15 mouse cellular contexts compared by ENCODE assay signal in the genomic region with DNA sequence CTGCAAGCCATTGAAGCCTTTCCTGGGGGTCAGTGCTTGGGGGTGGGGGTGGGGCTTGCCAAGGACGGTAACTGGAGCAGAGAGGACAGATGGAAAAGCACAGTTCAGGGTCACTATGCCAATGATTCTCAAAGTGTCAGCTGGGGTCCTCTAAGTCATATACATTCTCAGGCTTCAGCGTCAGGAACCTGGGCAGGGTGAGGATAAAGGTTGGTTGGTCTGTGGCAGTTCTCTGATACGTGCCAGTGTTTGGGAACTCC. TPM values are rescaled to one million over a fixed set of nuclear protein-coding genes. Genes with fewer than 3 reads are reported as not detected.
DNase-seq lines count a peak whose midpoint lies in the region; ATAC-seq lines count a peak whose summit lies in the region.
"Had no signal": no experiment of that assay in that cellular context is flagged by ENCODE, and none has a peak within 500 bp of the region (broad histone marks: within the 10 kb centered on the region; RNA-seq: fewer than 3 reads in every experiment).

No protein-coding gene starts in this region.

- H3K4me2 ChIP-seq in heart, embryonic 12.5 days, result peak overlapping the region; percentile 50
- H3K4me2 ChIP-seq in kidney, embryonic 16.5 days (replicated peaks; ENCODE audit: low read depth, low read length), result no peak overlapping the region
- no peak overlapping the region for H3K4me2 ChIP-seq in embryonic facial prominence, embryonic 15.5 days (replicated peaks)
- H3K4me2 ChIP-seq: liver, embryonic 15.5 days had no signal

- no peaks in the 10 kb centered on the region for H3K9me3 ChIP-seq in heart, embryonic 12.5 days (replicated peaks)
- H3K9me3 ChIP-seq in kidney, embryonic 16.5 days (ENCODE audit: low read length), result no peaks in the 10 kb centered on the region
- H3K9me3 ChIP-seq in embryonic facial prominence, embryonic 15.5 days (replicated peaks), result no peaks in the 10 kb centered on the region
- H3K9me3 ChIP-seq: liver, embryonic 15.5 days had no signal

- no peaks in the 10 kb centered on the region for H3K36me3 ChIP-seq in heart, embryonic 12.5 days
- no peaks in the 10 kb centered on the region for H3K36me3 ChIP-seq in kidney, embryonic 16.5 days (ENCODE audit: insufficient read depth, low read length)
- H3K36me3 ChIP-seq in embryonic facial prominence, embryonic 15.5 days, result 0 out of 2 replicates have a peak, but pooled peaks cover 5% of the 10 kb centered on the region
- H3K36me3 ChIP-seq: liver, embryonic 15.5 days had no signal

- 32% methylated on average over 3 of the region's 3 CpGs for WGBS in heart, embryonic 12.5 days
- WGBS in kidney, embryonic 16.5 days, result 26% methylated on average over 3 of the region's 3 CpGs
- WGBS in embryonic facial prominence, embryonic 15.5 days, result 34% methylated on average over 3 of the region's 3 CpGs

- DNase-seq in heart, postnatal 25 days (ENCODE audit: low spot score), result no peak
- DNase-seq in kidney, adult 8-10 months, result no peak
- no peak for DNase-seq in thymus, postnatal 36 days
- DNase-seq: cerebellum, adult 9-10 months; gastrocnemius, postnatal 36 days; kidney, adult 18-20 months had no signal

- peak overlapping the region; percentile 98 for H3K27ac ChIP-seq in heart, embryonic 12.5 days (ENCODE audit: poor library complexity, severe bottlenecking)
- H3K27ac ChIP-seq in kidney, embryonic 16.5 days (ENCODE audit: low read length), result peak overlapping the region; percentile 79
- peak overlapping the region; percentile 19; the same call in 1 of the 2 replicates for H3K27ac ChIP-seq in brown adipose tissue, adult 24 weeks (replicated peaks; ENCODE audit: low read depth, low read length)
- 0 out of 2 replicates have a peak overlapping the region, but pooled peaks have one; percentile 12 for H3K27ac ChIP-seq in embryonic facial prominence, embryonic 15.5 days (replicated peaks)
- H3K27ac ChIP-seq: layer of hippocampus, adult 2 months; liver, embryonic 15.5 days had no signal

- peak overlapping the region; percentile 61; the same call in 1 of the 2 replicates for H3K9ac ChIP-seq in heart, embryonic 12.5 days
- no peak overlapping the region for H3K9ac ChIP-seq in kidney, embryonic 16.5 days (replicated peaks; ENCODE audit: low read length)
- no peak overlapping the region for H3K9ac ChIP-seq in embryonic facial prominence, embryonic 15.5 days
- H3K9ac ChIP-seq: liver, embryonic 15.5 days had no signal

- ATAC-seq in heart, embryonic 12.5 days (ENCODE audit: insufficient number of reproducible peaks, low FRiP score), result no peak
- ATAC-seq in kidney, embryonic 16.5 days (ENCODE audit: low FRiP score, low TSS enrichment), result no peak
- ATAC-seq in embryonic facial prominence, embryonic 15.5 days (ENCODE audit: insufficient number of reproducible peaks, low FRiP score, low TSS enrichment, low read depth), result no peak
- ATAC-seq: CD4-positive, CD25-positive, alpha-beta regulatory T cell, adult 4 months had no signal

- H3K27me3 ChIP-seq in heart, embryonic 12.5 days (replicated peaks), result no peaks in the 10 kb centered on the region
- H3K27me3 ChIP-seq in kidney, embryonic 16.5 days (ENCODE audit: insufficient read depth, low read length), result no peaks in the 10 kb centered on the region
- H3K27me3 ChIP-seq in embryonic facial prominence, embryonic 15.5 days, result no peaks in the 10 kb centered on the region
- H3K27me3 ChIP-seq: liver, embryonic 15.5 days had no signal

- intact Hi-C loops in heart, postnatal 25 days (cut with DNase I), result no loop called here

- no peak overlapping the region for H3K4me3 ChIP-seq in heart, embryonic 12.5 days
- H3K4me3 ChIP-seq in kidney, embryonic 16.5 days (ENCODE audit: low read length), result no peak overlapping the region
- H3K4me3 ChIP-seq in brown adipose tissue, adult 24 weeks (ENCODE audit: insufficient read depth, low read depth, low read length), result no peak overlapping the region
- no peak overlapping the region for H3K4me3 ChIP-seq in embryonic facial prominence, embryonic 15.5 days (replicated peaks)
- H3K4me3 ChIP-seq: layer of hippocampus, adult 2 months; liver, embryonic 15.5 days; myocyte had no signal

- peaks cover 59% of the 10 kb centered on the region for H3K4me1 ChIP-seq in heart, embryonic 12.5 days (replicated peaks)
- H3K4me1 ChIP-seq in kidney, embryonic 16.5 days (ENCODE audit: insufficient read depth, low read length), result peaks cover 48% of the 10 kb centered on the region
- peaks cover 25% of the 10 kb centered on the region for H3K4me1 ChIP-seq in brown adipose tissue, adult 24 weeks (ENCODE audit: control insufficient read depth, insufficient read depth, insufficient read length, low read length)
- H3K4me1 ChIP-seq in embryonic facial prominence, embryonic 15.5 days, result peaks cover 49% of the 10 kb centered on the region

RNA-seq across cellular contexts. Expression of a gene that starts 32.7 kb away (rescaled TPM):
- 25.8 and 28.1 TPM in 2 replicates for polyA plus RNA-seq in heart, embryonic 12.5 days (2016; fragmentation: Nextera tagmentation; extraction: Ambion mirVana)
- total RNA-seq in heart, postnatal 25 days (2021), result 10 to 100 TPM; 10.5 to 13.2 TPM
- polyA plus RNA-seq in kidney, embryonic 16.5 days (2015; fragmentation: Nextera tagmentation; extraction: Ambion mirVana), result 29.1 and 29.8 TPM in 2 replicates
- polyA plus RNA-seq in brown adipose tissue, adult 24 weeks (2012; ENCODE audit: insufficient read depth, insufficient read length, missing spikeins), result 3.6 and 4.7 TPM in 2 replicates
- 26.6 and 27.9 TPM in 2 replicates for polyA plus RNA-seq in embryonic facial prominence, embryonic 15.5 days (2015; fragmentation: Nextera tagmentation; extraction: Ambion mirVana)
- total RNA-seq: megakaryocyte-erythroid progenitor cell, adult 5-6 weeks had no signal

Comparison
In these comparisons a context has a peak if more than half of its experiments do, and no peak if none do; other contexts are left out.
1. H3K27ac ChIP-seq: peak in every context shown above with its lines; median percentile 98 in heart, embryonic 12.5 days; 79 in kidney, embryonic 16.5 days; 19 in brown adipose tissue, adult 24 weeks; 12 in embryonic facial prominence, embryonic 15.5 days.